Mouse (Mus musculus) cerebellum, adult 2 months (tissue): Measurements from ENCODE around the gene Blm.

Source experiments
- CTCF ChIP-seq: fragments of 200-500 bp; IDR thresholded peaks from 2 replicates; pipeline ENCODE4 v1.5.1; 2011; ENCODE audit warnings: low read depth, mild to moderate bottlenecking, control low read depth, low read length, moderate library complexity, borderline replicate concordance; ENCODE audit not compliant: insufficient read depth
- POLR2A ChIP-seq: fragments of 200-500 bp; IDR thresholded peaks from 2 replicates; pipeline ENCODE4 v1.6.1; 2011; ENCODE audit warnings: low read length, control low read depth, borderline replicate concordance; ENCODE audit not compliant: insufficient read depth

- TF ChIP-seq CTCF (no peak), POLR2A (no peak)
Observed at GRCm38 (mm10) chr7:80582821-80583451, 48.0 kb upstream of the Blm start.
